Mouse (Mus musculus) common myeloid progenitor, adult 5-6 weeks (primary cell): ENCODE data around the gene Msl2. TPM values are rescaled to one million over a fixed set of nuclear protein-coding genes. Genes with fewer than 3 reads are reported as not detected.
A peak's percentile ranks its signal among the peaks of the same experiment; 100 is the strongest.

ENCODE experiments used
- ATAC-seq: replicated peaks from 2 replicates; pipeline ENCODE4 v1.8.0; 2016; ENCODE audit warnings: low read depth, mild to moderate bottlenecking, moderate TSS enrichment, inconsistent platforms; ENCODE audit not compliant: poor library complexity, severe bottlenecking
- total RNA-seq: library from RNA; stranded (forward); fragments of 200-1000, 187-1606 nt; gene quantifications from 2 replicates; pipeline ENCODE4 v1.2.3, GENCODE M21; 2017

The Msl2 gene
- total RNA-seq = 55.4 and 75.5 TPM in 2 replicates

GRCm38 (mm10) chr9:101073987-101074331 lies at the start of gene Msl2:
TSS of gene Msl2 (plus strand) at chr9:101074101.
- ATAC-seq = no peak

GRCm38 (mm10) chr9:101033761-101034447 lies 40.0 kb upstream of the Msl2 start:
- ATAC-seq = no peak

GRCm38 (mm10) chr9:101034448-101035098 lies 39.3 kb upstream of the Msl2 start, which contains the start of gene Pccb:
TSS of gene Pccb (minus strand) at chr9:101034898.
- ATAC-seq = peak; percentile 96

GRCm38 (mm10) chr9:101035836-101036596 lies 37.9 kb upstream of the Msl2 start:
- ATAC-seq = no peak

GRCm38 (mm10) chr9:101036876-101037275 lies 37.0 kb upstream of the Msl2 start:
- no peak for ATAC-seq

- no peak for ATAC-seq
Measured at GRCm38 (mm10) chr9:101037396-101037795, 36.5 kb upstream of the Msl2 start.

GRCm38 (mm10) chr9:101038634-101039033 lies 35.3 kb upstream of the Msl2 start:
- no peak for ATAC-seq

GRCm38 (mm10) chr9:101041508-101041907 lies 32.4 kb upstream of the Msl2 start:
- ATAC-seq = no peak

GRCm38 (mm10) chr9:101042249-101042648 lies 31.7 kb upstream of the Msl2 start:
- peak; percentile 31; the same call in 1 of the 2 replicates for ATAC-seq

GRCm38 (mm10) chr9:101045710-101046338 lies 28.1 kb upstream of the Msl2 start:
- peak; percentile 85 for ATAC-seq

- ATAC-seq = no peak
Measured at GRCm38 (mm10) chr9:101052007-101052406, 21.9 kb upstream of the Msl2 start.

- no peak for ATAC-seq
Measured at GRCm38 (mm10) chr9:101052691-101053090, 21.2 kb upstream of the Msl2 start.

GRCm38 (mm10) chr9:101053279-101053678 lies 20.6 kb upstream of the Msl2 start:
- no peak for ATAC-seq

- ATAC-seq = no peak
Measured at GRCm38 (mm10) chr9:101057156-101057555, 16.7 kb upstream of the Msl2 start.

GRCm38 (mm10) chr9:101061035-101061434 lies 12.9 kb upstream of the Msl2 start:
- ATAC-seq = peak; percentile 87

- ATAC-seq = no peak
Measured at GRCm38 (mm10) chr9:101062253-101062780, 11.6 kb upstream of the Msl2 start.

GRCm38 (mm10) chr9:101065076-101065602 lies 8.8 kb upstream of the Msl2 start:
- ATAC-seq = no peak

GRCm38 (mm10) chr9:101069781-101070180 lies 4.1 kb upstream of the Msl2 start:
- no peak for ATAC-seq

GRCm38 (mm10) chr9:101072506-101072905 lies 1.4 kb upstream of the Msl2 start:
- no peak for ATAC-seq
